21 mouse cellular contexts compared by ENCODE assay signal in the genomic region with DNA sequence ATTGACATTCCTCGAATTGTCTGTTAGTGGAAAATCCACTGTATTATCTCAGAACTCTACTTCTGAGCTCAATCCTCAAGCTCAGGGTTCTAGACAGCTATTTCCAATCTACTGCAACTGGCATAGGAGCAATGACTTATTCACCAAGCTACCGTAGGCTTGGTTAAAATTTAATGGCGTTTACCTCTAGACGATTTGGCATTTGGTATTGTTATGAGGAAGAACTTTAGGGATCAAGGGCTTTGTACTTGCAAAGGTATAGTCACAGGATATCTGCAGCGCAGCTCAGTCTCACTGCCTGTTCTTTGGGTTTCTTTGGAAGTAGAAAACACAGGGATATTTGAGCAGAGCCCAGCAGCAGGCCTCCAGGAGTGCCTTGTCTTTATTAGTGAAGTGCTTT. TPM values are rescaled to one million over a fixed set of nuclear protein-coding genes. Genes with fewer than 3 reads are reported as not detected.
DNase-seq lines count a peak whose midpoint lies in the region; ATAC-seq and TF ChIP-seq lines count a peak whose summit lies in the region.
"Had no signal": no experiment of that assay in that cellular context is flagged by ENCODE, and none has a peak within 500 bp of the region (broad histone marks: within the 10 kb centered on the region; RNA-seq: fewer than 3 reads in every experiment).

No protein-coding gene starts in this region.

- no peak for TF ChIP-seq EP300 in heart, adult 2 months (IDR thresholded peaks at IDR 0.05; ENCODE audit: insufficient read depth, low read depth, low read length)
- TF ChIP-seq EP300 in heart, postnatal 0 days (IDR thresholded peaks at IDR 0.05; ENCODE audit: low read depth): no peak
- no peak for TF ChIP-seq EP300 in stomach, postnatal 0 days (optimal IDR thresholded peaks at IDR 0.05)

- 81% methylated on average over 5 of the region's 5 CpGs for WGBS in heart, adult 2 months
- WGBS in heart, postnatal 0 days: 79% methylated on average over 5 of the region's 5 CpGs
- 81% methylated on average over 5 of the region's 5 CpGs for WGBS in heart, embryonic 10.5 days
- WGBS in liver, adult 2 months: 75% methylated on average over 5 of the region's 5 CpGs
- WGBS in liver, embryonic 11.5 days: 80% methylated on average over 5 of the region's 5 CpGs
- 54% methylated on average over 5 of the region's 5 CpGs for WGBS in stomach, postnatal 0 days

- H3K9ac ChIP-seq in heart, adult 2 months (ENCODE audit: low read depth, low read length): no peak overlapping the region
- no peak overlapping the region; the same call in 1 of the 2 replicates for H3K9ac ChIP-seq in heart, postnatal 0 days (replicated peaks; ENCODE audit: low read depth, low read length)
- no peak overlapping the region for H3K9ac ChIP-seq in liver, adult 2 months (ENCODE audit: low read depth, low read length)
- H3K9ac ChIP-seq in liver, embryonic 11.5 days (ENCODE audit: low read depth, low read length): no peak overlapping the region
- H3K9ac ChIP-seq in stomach, postnatal 0 days (ENCODE audit: low read length): no peak overlapping the region
- H3K9ac ChIP-seq: forebrain, embryonic 15.5 days; liver, embryonic 15.5 days; lung, embryonic 15.5 days had no signal

- no peak for DNase-seq in heart, adult 2 months
- no peak for DNase-seq in heart, adult 18-20 months
- no peak for DNase-seq in heart, postnatal 0 days (ENCODE audit: low spot score)
- no peak for DNase-seq in heart, embryonic 10.5 days (ENCODE audit: low spot score)
- peak; percentile 30 for DNase-seq in liver, adult 2 months (ENCODE audit: extremely low read depth, low read depth, low spot score)
- no peak for DNase-seq in liver, embryonic 11.5 days (ENCODE audit: low spot score)
- no peak for DNase-seq in stomach, postnatal 0 days (ENCODE audit: low spot score)
- DNase-seq: adrenal gland, postnatal 25 days; cerebellum, adult 8-10 months; embryo, embryonic 11 days; gastrocnemius, postnatal 10 days; kidney, postnatal 14 days; right cerebral cortex, postnatal 4 days had no signal

- no peaks in the 10 kb centered on the region for H3K27me3 ChIP-seq in heart, adult 2 months (ENCODE audit: control insufficient read depth, insufficient read depth, low read length)
- H3K27me3 ChIP-seq in heart, postnatal 0 days (ENCODE audit: control insufficient read depth, insufficient read depth, low read length): no peaks in the 10 kb centered on the region
- H3K27me3 ChIP-seq in heart, embryonic 10.5 days (ENCODE audit: insufficient read depth, poor library complexity, severe bottlenecking): no peaks in the 10 kb centered on the region
- H3K27me3 ChIP-seq in liver, adult 2 months (ENCODE audit: control insufficient read depth, insufficient read depth, low read length): no peaks in the 10 kb centered on the region
- H3K27me3 ChIP-seq in liver, embryonic 11.5 days (replicated peaks; ENCODE audit: control insufficient read depth, insufficient read depth, low read length): no peaks in the 10 kb centered on the region
- H3K27me3 ChIP-seq in stomach, postnatal 0 days (ENCODE audit: control insufficient read depth, insufficient read depth, low read length): no peaks in the 10 kb centered on the region
- H3K27me3 ChIP-seq: forebrain, embryonic 15.5 days; liver, embryonic 15.5 days; lung, embryonic 15.5 days; megakaryocyte, embryonic 14.5 days had no signal

- no peaks in the 10 kb centered on the region for H3K9me3 ChIP-seq in heart, postnatal 0 days (replicated peaks; ENCODE audit: control insufficient read depth, low read length)
- H3K9me3 ChIP-seq in heart, embryonic 10.5 days: no peaks in the 10 kb centered on the region
- no peaks in the 10 kb centered on the region for H3K9me3 ChIP-seq in liver, embryonic 11.5 days (ENCODE audit: control insufficient read depth, low read length)
- H3K9me3 ChIP-seq in stomach, postnatal 0 days (ENCODE audit: control insufficient read depth, low read length): no peaks in the 10 kb centered on the region
- H3K9me3 ChIP-seq: forebrain, embryonic 15.5 days; hindbrain, embryonic 10.5 days; liver, embryonic 15.5 days; lung, embryonic 15.5 days had no signal

- peak overlapping the region; percentile 84 for H3K27ac ChIP-seq in heart, adult 2 months
- peak overlapping the region; percentile 92 for H3K27ac ChIP-seq in heart, postnatal 0 days (ENCODE audit: low read depth)
- H3K27ac ChIP-seq in heart, embryonic 10.5 days: no peak overlapping the region
- H3K27ac ChIP-seq in liver, adult 2 months (replicated peaks; ENCODE audit: insufficient read depth, low read depth, low read length): no peak overlapping the region
- no peak overlapping the region for H3K27ac ChIP-seq in liver, embryonic 11.5 days (ENCODE audit: low read depth, low read length)
- H3K27ac ChIP-seq in stomach, postnatal 0 days (replicated peaks): peak overlapping the region; percentile 30; the same call in 1 of the 2 replicates
- H3K27ac ChIP-seq: hindbrain, embryonic 10.5 days; hindbrain, postnatal 0 days; liver, embryonic 15.5 days; lung, embryonic 15.5 days had no signal

- no peaks in the 10 kb centered on the region for H3K79me2 ChIP-seq in heart, adult 2 months (replicated peaks; ENCODE audit: control insufficient read depth, insufficient read depth, low read length)
- no peaks in the 10 kb centered on the region for H3K79me2 ChIP-seq in liver, adult 2 months (ENCODE audit: control insufficient read depth, insufficient read depth, low read length)

- no peak for TF ChIP-seq POLR2A in heart, adult 2 months (IDR thresholded peaks at IDR 0.05; ENCODE audit: insufficient read depth, low read depth, low read length)
- TF ChIP-seq POLR2A in liver, adult 2 months (IDR thresholded peaks at IDR 0.05; ENCODE audit: extremely low read depth, insufficient read depth, low read length): no peak

- no peak overlapping the region; the same call in 1 of the 2 replicates for H3K4me2 ChIP-seq in heart, postnatal 0 days (ENCODE audit: low read depth, low read length)
- H3K4me2 ChIP-seq in liver, embryonic 11.5 days: no peak overlapping the region
- no peak overlapping the region for H3K4me2 ChIP-seq in stomach, postnatal 0 days (replicated peaks; ENCODE audit: low read depth)
- H3K4me2 ChIP-seq: forebrain, embryonic 15.5 days; liver, embryonic 15.5 days; lung, embryonic 15.5 days had no signal

- H3K36me3 ChIP-seq in heart, adult 2 months (ENCODE audit: control insufficient read depth, insufficient read depth, low read length): no peaks in the 10 kb centered on the region; the same call in 1 of the 2 replicates
- H3K36me3 ChIP-seq in heart, postnatal 0 days (replicated peaks; ENCODE audit: control insufficient read depth, insufficient read depth, low read length): no peaks in the 10 kb centered on the region
- no peaks in the 10 kb centered on the region for H3K36me3 ChIP-seq in heart, embryonic 10.5 days
- H3K36me3 ChIP-seq in liver, adult 2 months (ENCODE audit: control insufficient read depth, insufficient read depth, low read length): no peaks in the 10 kb centered on the region
- no peaks in the 10 kb centered on the region for H3K36me3 ChIP-seq in liver, embryonic 11.5 days (ENCODE audit: control insufficient read depth, insufficient read depth, low read length)
- no peaks in the 10 kb centered on the region for H3K36me3 ChIP-seq in stomach, postnatal 0 days (ENCODE audit: control insufficient read depth, insufficient read depth, low read length)
- H3K36me3 ChIP-seq: forebrain, embryonic 15.5 days; hindbrain, embryonic 10.5 days; liver, embryonic 15.5 days; lung, embryonic 15.5 days had no signal

- H3K4me3 ChIP-seq in heart, adult 2 months: no peak overlapping the region
- H3K4me3 ChIP-seq in heart, postnatal 0 days (ENCODE audit: low read depth, low read length): no peak overlapping the region
- no peak overlapping the region for H3K4me3 ChIP-seq in heart, embryonic 10.5 days
- no peak overlapping the region for H3K4me3 ChIP-seq in liver, adult 2 months (ENCODE audit: insufficient read depth, low read depth, low read length)
- no peak overlapping the region for H3K4me3 ChIP-seq in liver, embryonic 11.5 days (ENCODE audit: low read depth, low read length)
- H3K4me3 ChIP-seq in stomach, postnatal 0 days (ENCODE audit: low read depth, low read length): no peak overlapping the region
- H3K4me3 ChIP-seq: forebrain, embryonic 15.5 days; hindbrain, embryonic 10.5 days; liver, embryonic 15.5 days; lung, embryonic 15.5 days; megakaryocyte, embryonic 14.5 days had no signal

- intact Hi-C loops in heart, adult 2 months (cut with DNase I): no loop called here

- no peak for TF ChIP-seq CTCF in heart, adult 2 months (IDR thresholded peaks at IDR 0.05)
- no peak for TF ChIP-seq CTCF in heart, postnatal 0 days (IDR thresholded peaks at IDR 0.05; ENCODE audit: low read depth)
- TF ChIP-seq CTCF in liver, adult 2 months (IDR thresholded peaks at IDR 0.05; ENCODE audit: low read depth, low read length): no peak
- TF ChIP-seq CTCF in stomach, postnatal 0 days (IDR thresholded peaks at IDR 0.05; ENCODE audit: low read depth): no peak

- no peak for ATAC-seq in heart, postnatal 0 days (ENCODE audit: insufficient read depth, low read depth)
- no peak for ATAC-seq in liver, embryonic 11.5 days (replicated peaks; ENCODE audit: low FRiP score)
- no peak for ATAC-seq in stomach, postnatal 0 days (ENCODE audit: low FRiP score, low TSS enrichment)
- no peak for ATAC-seq in frontal cortex, adult (ENCODE audit: low TSS enrichment)
- ATAC-seq: forebrain, embryonic 15.5 days; hindbrain, postnatal 0 days; midbrain, embryonic 16.5 days had no signal

- H3K4me1 ChIP-seq in heart, adult 2 months (ENCODE audit: control insufficient read depth, insufficient read depth, low read length): no peaks in the 10 kb centered on the region; the same call in 1 of the 2 replicates
- peaks cover 24% of the 10 kb centered on the region for H3K4me1 ChIP-seq in heart, postnatal 0 days (ENCODE audit: control insufficient read depth, insufficient read depth)
- 0 out of 2 replicates have a peak, but pooled peaks cover 12% of the 10 kb centered on the region for H3K4me1 ChIP-seq in heart, embryonic 10.5 days
- no peaks in the 10 kb centered on the region for H3K4me1 ChIP-seq in liver, adult 2 months (ENCODE audit: control insufficient read depth, insufficient read depth, low read length)
- H3K4me1 ChIP-seq in liver, embryonic 11.5 days (replicated peaks; ENCODE audit: control insufficient read depth, insufficient read depth, low read length): peaks cover 11% of the 10 kb centered on the region; the same call in 1 of the 2 replicates
- H3K4me1 ChIP-seq in stomach, postnatal 0 days (replicated peaks; ENCODE audit: control insufficient read depth, insufficient read depth): no peaks in the 10 kb centered on the region
- H3K4me1 ChIP-seq: hindbrain, embryonic 10.5 days had no signal

RNA-seq across cellular contexts. Expression of a gene that starts 20.3 kb away (rescaled TPM):
- total RNA-seq in heart, adult 2 months (2021): 10 to 100 TPM; 83.8 to 95.3 TPM
- 14.4 and 33.5 TPM in 2 replicates for polyA plus RNA-seq in heart, adult 2 months (2012; rRNA removed)
- total RNA-seq in heart, adult 18-20 months (2021): 10 to 100 TPM; 72.8 to 83.3 TPM
- 45.8 and 59.5 TPM in 2 replicates for total RNA-seq in heart, postnatal 0 days (2014; rRNA removed; ENCODE audit: low replicate concordance)
- polyA plus RNA-seq in heart, postnatal 0 days (2015; fragmentation: Nextera tagmentation; extraction: Ambion mirVana): 14.2 and 17.7 TPM in 2 replicates
- 7.8 and 10.1 TPM in 2 replicates for polyA plus RNA-seq in heart, embryonic 10.5 days (2016; fragmentation: Nextera tagmentation; extraction: Ambion mirVana)
- total RNA-seq in liver, adult 2 months (2014; rRNA removed): 21.7 and 27.3 TPM in 2 replicates
- 3.7 and 5.3 TPM in 2 replicates for polyA plus RNA-seq in liver, adult 2 months (2012; rRNA removed)
- polyA plus RNA-seq in liver, embryonic 11.5 days (2014; fragmentation: Nextera tagmentation; extraction: Ambion mirVana): 12.5 and 15.5 TPM in 2 replicates
- 12.3 and 14.3 TPM in 2 replicates for polyA plus RNA-seq in stomach, postnatal 0 days (2015; fragmentation: Nextera tagmentation; extraction: Ambion mirVana)

RNA-seq across cellular contexts. Expression of a gene that starts 21.8 kb away (rescaled TPM):
- 10 to 100 TPM; 15.8 to 20.0 TPM for total RNA-seq in heart, adult 2 months (2021)
- polyA plus RNA-seq in heart, adult 2 months (2012; rRNA removed): 15.7 and 16.0 TPM in 2 replicates
- total RNA-seq in heart, adult 18-20 months (2021): 10 to 100 TPM; 17.2 to 17.3 TPM
- total RNA-seq in heart, postnatal 0 days (2014; rRNA removed; ENCODE audit: low replicate concordance): 26.1 and 71.6 TPM in 2 replicates
- 20.1 and 21.6 TPM in 2 replicates for polyA plus RNA-seq in heart, postnatal 0 days (2015; fragmentation: Nextera tagmentation; extraction: Ambion mirVana)
- 42.2 and 53.8 TPM in 2 replicates for polyA plus RNA-seq in heart, embryonic 10.5 days (2016; fragmentation: Nextera tagmentation; extraction: Ambion mirVana)
- 3.7 and 5.0 TPM in 2 replicates for total RNA-seq in liver, adult 2 months (2014; rRNA removed)
- polyA plus RNA-seq in liver, adult 2 months (2012; rRNA removed): 3.7 and 4.7 TPM in 2 replicates
- polyA plus RNA-seq in liver, embryonic 11.5 days (2014; fragmentation: Nextera tagmentation; extraction: Ambion mirVana): 26.1 and 30.8 TPM in 2 replicates
- polyA plus RNA-seq in stomach, postnatal 0 days (2015; fragmentation: Nextera tagmentation; extraction: Ambion mirVana): 25.9 and 28.5 TPM in 2 replicates

Comparison
In these comparisons a context has a peak if more than half of its experiments do, and no peak if none do; other contexts are left out.
1. H3K27ac ChIP-seq: peak in heart, adult 2 months (single experiment), heart, postnatal 0 days (single experiment) and stomach, postnatal 0 days (single experiment); none in heart, embryonic 10.5 days (single experiment), liver, adult 2 months (single experiment) and liver, embryonic 11.5 days (single experiment).